Mouse (Mus musculus) embryonic fibroblast, embryonic 13.5 days (primary cell): ENCODE measurements around the gene Cacna1c.

Experiments
- CTCF ChIP-seq: IDR thresholded peaks from 2 replicates; pipeline ENCODE4 v1.5.1; 2011; ENCODE audit warnings: mild to moderate bottlenecking, control low read depth, low read length, moderate library complexity, borderline replicate concordance; ENCODE audit not compliant: insufficient read depth
- POLR2A ChIP-seq: IDR thresholded peaks from 2 replicates; pipeline ENCODE4 v1.6.1; 2011; ENCODE audit warnings: low read depth, mild to moderate bottlenecking, control low read depth, low read length, moderate library complexity

GRCm38 (mm10) chr6:119129664-119130063 lies 66.6 kb downstream of the Cacna1c start:
- TF ChIP-seq CTCF, result peak; percentile 53; the same call in 1 of the 2 replicates
- TF ChIP-seq POLR2A, result no peak
